Mouse (Mus musculus) gastrocnemius, adult 18-20 months (tissue): ENCODE measurements around the gene Sdr9c7. TPM values are rescaled to one million over a fixed set of nuclear protein-coding genes. Genes with fewer than 3 reads are reported as not detected.

Experiments
- total RNA-seq, 2 experiments: library from RNA; stranded (reverse); gene quantifications; 2 replicates each; pipeline ENCODE4 v1.2.3; 2021

Gene Sdr9c7
- total RNA-seq, 2 experiments from 2014 or later, result not detected

Other genes starting within 250 kb of the Sdr9c7 start
- gene Nemp1, start 231.6 kb upstream of the Sdr9c7 start, total RNA-seq, result 1 to 10 TPM; 2.5 to 2.7 TPM
- gene Nab2, start 229.9 kb upstream of the Sdr9c7 start, total RNA-seq, result 1 to 10 TPM; 3.4 to 3.5 TPM
- gene Myo1a, start 193.3 kb upstream of the Sdr9c7 start, total RNA-seq, result not detected
- not detected for gene Tac2, start 174.0 kb upstream of the Sdr9c7 start, total RNA-seq
- gene Zbtb39, start 159.0 kb upstream of the Sdr9c7 start, total RNA-seq, result 1 to 10 TPM; 6.3 to 6.6 TPM
- under 1 TPM; 0.14 to 0.25 TPM for gene Gpr182, start 146.8 kb upstream of the Sdr9c7 start, total RNA-seq
- not detected for gene Rdh1, start 138.8 kb upstream of the Sdr9c7 start, total RNA-seq
- gene Rdh16f1, start 138.7 kb upstream of the Sdr9c7 start, total RNA-seq, result under 1 TPM; 0.30 to 0.31 TPM
- not detected for gene Rdh9, start 122.1 kb upstream of the Sdr9c7 start, total RNA-seq
- under 1 TPM in 1 of 2 experiments, not detected in 1; 0.11 TPM for gene Rdh16, start 97.4 kb upstream of the Sdr9c7 start, total RNA-seq
- not detected for gene Rdh19, start 48.6 kb upstream of the Sdr9c7 start, total RNA-seq
- not detected for gene Rdh16f2, start 32.0 kb upstream of the Sdr9c7 start, total RNA-seq
- under 1 TPM in 1 of 2 experiments, not detected in 1; 0.38 TPM for gene Rdh7, start 9.7 kb upstream of the Sdr9c7 start, total RNA-seq
- not detected for gene Hsd17b6, start 109.1 kb downstream of the Sdr9c7 start, total RNA-seq
- gene Prim1, start 116.7 kb downstream of the Sdr9c7 start, total RNA-seq, result 1 to 10 TPM in 1 of 2 experiments, under 1 TPM in 1; 0.64 to 1.0 TPM
- gene Naca, start 137.1 kb downstream of the Sdr9c7 start, total RNA-seq, result 100 to 1,000 TPM; 382 to 392 TPM
- gene Ptges3, start 160.4 kb downstream of the Sdr9c7 start, total RNA-seq, result 10 to 100 TPM; 72.1 to 87.9 TPM
- 1,000 to 10,000 TPM; 3,383 to 3,450 TPM for gene Atp5b, start 184.8 kb downstream of the Sdr9c7 start, total RNA-seq
- 10 to 100 TPM; 12.4 to 13.9 TPM for gene Baz2a, start 193.1 kb downstream of the Sdr9c7 start, total RNA-seq